Mouse (Mus musculus) small intestine, adult 2 months (tissue): ENCODE measurements around the gene Rsu1.

Experiments used
- CTCF ChIP-seq: fragments of 200-500 bp; IDR thresholded peaks from 2 replicates; pipeline ENCODE4 v1.5.1; 2012; ENCODE audit warnings: low read depth, mild to moderate bottlenecking, control low read depth, inconsistent platforms, low read length, moderate library complexity, mixed read lengths; ENCODE audit not compliant: insufficient replicate concordance, insufficient read length; ENCODE audit errors: extremely low read depth
- POLR2A ChIP-seq: fragments of 200-500 bp; IDR thresholded peaks from 2 replicates; pipeline ENCODE4 v1.6.1; 2012; ENCODE audit warnings: low read depth, mild to moderate bottlenecking, control low read depth, inconsistent platforms, low read length, moderate library complexity

DNA sequence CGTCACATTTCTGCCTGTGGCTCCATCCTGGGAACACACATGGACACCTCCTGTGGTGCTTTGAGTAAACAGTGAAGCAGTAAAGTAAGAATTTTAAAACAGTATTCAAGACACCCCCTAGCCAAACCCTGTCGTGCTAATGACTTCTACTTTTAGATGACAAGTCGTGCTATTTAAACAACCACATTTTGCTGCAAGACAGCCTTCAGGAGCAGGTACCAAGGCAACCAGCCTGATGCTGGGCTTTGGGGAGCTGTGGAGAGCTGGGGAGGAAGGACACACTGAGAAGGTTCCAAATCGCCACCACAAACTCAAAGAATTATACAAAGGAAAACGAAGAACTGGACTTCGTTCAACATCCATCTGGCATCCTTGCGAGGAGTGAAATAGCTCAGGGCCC, 71.5 kb downstream of the Rsu1 start:
- TF ChIP-seq CTCF, result no peak
- TF ChIP-seq POLR2A, result no peak
